24 mouse cellular contexts compared by ENCODE assay signal in genomic region chr3:65541552-65541935, GRCm38 (mm10). TPM values are rescaled to one million over a fixed set of nuclear protein-coding genes. Genes with fewer than 3 reads are reported as not detected.
DNase-seq lines count a peak whose midpoint lies in the region; ATAC-seq and TF ChIP-seq lines count a peak whose summit lies in the region.
"Had no signal": no experiment of that assay in that cellular context is flagged by ENCODE, and none has a peak within 500 bp of the region (broad histone marks: within the 10 kb centered on the region; RNA-seq: fewer than 3 reads in every experiment).

No protein-coding gene starts in this region.

- no peaks in the 10 kb centered on the region for H3K27me3 ChIP-seq in stomach, embryonic 15.5 days (replicated peaks)
- H3K27me3 ChIP-seq in stomach, postnatal 0 days (ENCODE audit: control insufficient read depth, insufficient read depth, low read length), result no peaks in the 10 kb centered on the region
- H3K27me3 ChIP-seq in liver, embryonic 12.5 days (replicated peaks), result no peaks in the 10 kb centered on the region
- H3K27me3 ChIP-seq: forebrain, embryonic 13.5 days; heart, embryonic 12.5 days; kidney, embryonic 15.5 days; limb, embryonic 13.5 days; lung, embryonic 15.5 days had no signal

- no peak overlapping the region for H3K4me2 ChIP-seq in stomach, embryonic 15.5 days
- no peak overlapping the region for H3K4me2 ChIP-seq in stomach, postnatal 0 days (replicated peaks; ENCODE audit: low read depth)
- no peak overlapping the region for H3K4me2 ChIP-seq in liver, embryonic 12.5 days
- H3K4me2 ChIP-seq: forebrain, embryonic 13.5 days; heart, embryonic 12.5 days; kidney, embryonic 15.5 days; limb, embryonic 13.5 days; lung, embryonic 15.5 days had no signal

- no peak for TF ChIP-seq EP300 in stomach, postnatal 0 days (optimal IDR thresholded peaks at IDR 0.05)

- 33% methylated on average over 4 of the region's 4 CpGs for WGBS in stomach, embryonic 15.5 days
- WGBS in stomach, postnatal 0 days, result 27% methylated on average over 4 of the region's 4 CpGs
- 18% methylated on average over 4 of the region's 4 CpGs for WGBS in liver, embryonic 12.5 days (ENCODE audit: insufficient replicate concordance)

- H3K36me3 ChIP-seq in stomach, embryonic 15.5 days, result no peaks in the 10 kb centered on the region
- no peaks in the 10 kb centered on the region for H3K36me3 ChIP-seq in stomach, postnatal 0 days (ENCODE audit: control insufficient read depth, insufficient read depth, low read length)
- no peaks in the 10 kb centered on the region for H3K36me3 ChIP-seq in liver, embryonic 12.5 days
- H3K36me3 ChIP-seq: heart, embryonic 12.5 days; kidney, embryonic 15.5 days; limb, embryonic 13.5 days; lung, embryonic 15.5 days had no signal

- no peak overlapping the region for H3K27ac ChIP-seq in stomach, embryonic 15.5 days
- H3K27ac ChIP-seq in stomach, postnatal 0 days (replicated peaks), result no peak overlapping the region
- no peak overlapping the region for H3K27ac ChIP-seq in liver, embryonic 12.5 days
- H3K27ac ChIP-seq: forebrain, embryonic 13.5 days; hindbrain, embryonic 10.5 days; kidney, embryonic 15.5 days; limb, embryonic 13.5 days; lung, embryonic 15.5 days; midbrain, embryonic 10.5 days had no signal

- ATAC-seq in stomach, embryonic 15.5 days (ENCODE audit: insufficient read depth, low FRiP score, low read depth), result peak; percentile 50; the same call in 1 of the 2 replicates
- no peak for ATAC-seq in stomach, postnatal 0 days (ENCODE audit: low FRiP score, low TSS enrichment)
- peak; percentile 60; the same call in 1 of the 2 replicates for ATAC-seq in liver, embryonic 12.5 days
- 0 out of 2 replicates have a peak, but pooled peaks have one; percentile 37 for ATAC-seq in megakaryocyte progenitor cell, adult 5-6 weeks (replicated peaks; ENCODE audit: poor library complexity)
- ATAC-seq: forebrain, embryonic 13.5 days; hindbrain, embryonic 16.5 days had no signal

- TF ChIP-seq CTCF in stomach, postnatal 0 days (IDR thresholded peaks at IDR 0.05; ENCODE audit: low read depth), result no peak

- H3K4me1 ChIP-seq in stomach, embryonic 15.5 days, result 0 out of 2 replicates have a peak, but pooled peaks cover 3% of the 10 kb centered on the region
- H3K4me1 ChIP-seq in stomach, postnatal 0 days (replicated peaks; ENCODE audit: control insufficient read depth, insufficient read depth), result no peaks in the 10 kb centered on the region
- H3K4me1 ChIP-seq in liver, embryonic 12.5 days, result peaks cover 11% of the 10 kb centered on the region

- DNase-seq in stomach, postnatal 0 days (ENCODE audit: low spot score), result no peak
- DNase-seq in natural killer cell, adult 2 months (ENCODE audit: low spot score in 2 of 2), result no peak
- DNase-seq in frontal cortex, adult 2 months (ENCODE audit: extremely low spot score in 1 of 2, low spot score in 1 of 2), result no peak
- no peak for DNase-seq in right cerebral cortex, postnatal 14 days
- DNase-seq: adrenal gland, postnatal 10 days; cerebellum, adult 8-10 months; heart, postnatal 10 days; kidney, adult 11 months; layer of hippocampus, adult 9-11 months; lung, postnatal 36 days; right cerebral cortex, postnatal 25 days; thymus, adult 18-20 months; thymus, postnatal 36 days had no signal

- H3K9ac ChIP-seq in stomach, embryonic 15.5 days, result no peak overlapping the region
- no peak overlapping the region for H3K9ac ChIP-seq in stomach, postnatal 0 days (ENCODE audit: low read length)
- no peak overlapping the region for H3K9ac ChIP-seq in liver, embryonic 12.5 days
- H3K9ac ChIP-seq: forebrain, embryonic 13.5 days; heart, embryonic 12.5 days; kidney, embryonic 15.5 days; limb, embryonic 13.5 days; lung, embryonic 15.5 days had no signal

- no peaks in the 10 kb centered on the region for H3K9me3 ChIP-seq in stomach, embryonic 15.5 days
- no peaks in the 10 kb centered on the region for H3K9me3 ChIP-seq in stomach, postnatal 0 days (ENCODE audit: control insufficient read depth, low read length)
- H3K9me3 ChIP-seq in liver, embryonic 12.5 days (replicated peaks), result no peaks in the 10 kb centered on the region
- H3K9me3 ChIP-seq: forebrain, embryonic 13.5 days; heart, embryonic 12.5 days; hindbrain, embryonic 10.5 days; kidney, embryonic 15.5 days; limb, embryonic 13.5 days; lung, embryonic 15.5 days; midbrain, embryonic 10.5 days had no signal

- H3K4me3 ChIP-seq in stomach, embryonic 15.5 days (replicated peaks), result no peak overlapping the region
- no peak overlapping the region for H3K4me3 ChIP-seq in stomach, postnatal 0 days (ENCODE audit: low read depth, low read length)
- H3K4me3 ChIP-seq in liver, embryonic 12.5 days, result no peak overlapping the region
- H3K4me3 ChIP-seq: forebrain, embryonic 13.5 days; heart, embryonic 12.5 days; hindbrain, embryonic 10.5 days; kidney, embryonic 15.5 days; limb, embryonic 13.5 days; lung, embryonic 15.5 days; midbrain, embryonic 10.5 days had no signal

RNA-seq across cellular contexts. Expression of gene Tiparp, which starts 13.3 kb away (rescaled TPM):
- 35.5 and 38.8 TPM in 2 replicates for polyA plus RNA-seq in stomach, embryonic 15.5 days (2015; fragmentation: Nextera tagmentation; extraction: Ambion mirVana)
- 19.8 and 20.2 TPM in 2 replicates for polyA plus RNA-seq in stomach, postnatal 0 days (2015; fragmentation: Nextera tagmentation; extraction: Ambion mirVana)
- polyA plus RNA-seq in liver, embryonic 12.5 days (2016; fragmentation: Nextera tagmentation; extraction: Ambion mirVana), result 9.4 and 10.2 TPM in 2 replicates
- 20.9 and 31.8 TPM in 2 replicates for total RNA-seq in megakaryocyte progenitor cell, adult 5-6 weeks (2015)
- total RNA-seq in megakaryocyte progenitor cell, adult 5-6 weeks (2017), result 17.8 and 24.5 TPM in 2 replicates
- polyA plus RNA-seq in frontal cortex, adult 2 months (2012; rRNA removed), result 8.9 and 11.7 TPM in 2 replicates
